Mouse (Mus musculus): ENCODE measurements around the gene Tead4. TPM values are rescaled to one million over a fixed set of nuclear protein-coding genes. Genes with fewer than 3 reads are reported as not detected.
A peak's percentile ranks its signal among the peaks of the same experiment; 100 is the strongest.

Tead4 gene
- polyA plus RNA-seq, 1 experiment from 2014 or later, result 2.5 TPM

DNA sequence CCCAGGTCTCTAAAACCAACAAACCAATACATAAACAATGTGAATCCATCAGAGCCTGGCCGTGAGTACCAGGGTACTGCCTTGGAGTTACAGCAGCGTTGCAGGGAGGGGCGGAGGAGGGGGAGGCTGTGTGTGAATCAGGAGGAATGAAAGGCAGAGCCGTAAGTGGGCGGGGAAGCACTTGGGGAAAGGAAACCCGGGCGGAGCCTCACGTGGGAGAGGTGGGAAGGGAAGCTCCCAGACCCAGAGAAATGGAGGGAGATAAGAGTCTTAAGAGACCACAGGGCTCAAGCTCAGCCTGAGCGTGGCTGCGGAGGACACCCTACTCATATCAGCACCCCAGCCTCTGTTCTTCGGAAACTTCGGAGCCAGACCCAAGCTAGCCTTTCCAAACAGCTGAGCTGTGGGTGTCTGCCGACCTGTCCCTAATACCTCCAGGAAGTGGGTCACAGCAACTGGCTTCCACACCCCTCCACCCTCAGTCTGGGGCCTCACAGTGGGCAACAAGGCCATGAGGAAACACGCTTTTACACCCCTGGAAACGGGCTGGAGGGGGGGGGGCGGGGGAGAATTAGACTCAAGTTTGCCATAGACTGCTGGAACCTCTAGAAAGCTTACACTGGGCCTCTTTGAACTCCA lies 14.7 kb downstream of the Tead4 start:
- H3K4me3 ChIP-seq (ENCODE audit: control insufficient read depth in 1 of 2, insufficient read depth in 1 of 2, low read depth in 1 of 2, low read length in 2 of 2), result peak overlapping the region; percentile 38 to 45
- H3K27me3 ChIP-seq (ENCODE audit: control insufficient read depth, insufficient read depth, low read length), result no peaks in the 10 kb centered on the region
- peak overlapping the region; percentile 56 for H3K9ac ChIP-seq (ENCODE audit: low read length)
- peaks cover 7 to 15% of the 10 kb centered on the region in 2 experiments for H3K4me1 ChIP-seq (ENCODE audit: control insufficient read depth in 2 of 2, insufficient read depth in 2 of 2, low read length in 2 of 2)
- no peaks in the 10 kb centered on the region for H3K9me3 ChIP-seq (ENCODE audit: control insufficient read depth, low read length)
- peak overlapping the region; percentile 69 for H3K4me2 ChIP-seq (ENCODE audit: low read length)
- 2% methylated on average over 16 of the region's 16 CpGs for WGBS
- ATAC-seq (ENCODE audit: insufficient number of reproducible peaks, insufficient read depth, low FRiP score, low read depth), result peak; percentile 63
- peak overlapping the region; percentile 5 to 22; a peak in 2 of 4 replicates for H3K27ac ChIP-seq (replicated peaks in 1 of 2; ENCODE audit: control insufficient read depth in 1 of 2, insufficient read depth in 1 of 2, low read depth in 2 of 2, low read length in 2 of 2)
- H3K36me3 ChIP-seq (ENCODE audit: control insufficient read depth, insufficient read depth, low read length), result no peaks in the 10 kb centered on the region

DNA sequence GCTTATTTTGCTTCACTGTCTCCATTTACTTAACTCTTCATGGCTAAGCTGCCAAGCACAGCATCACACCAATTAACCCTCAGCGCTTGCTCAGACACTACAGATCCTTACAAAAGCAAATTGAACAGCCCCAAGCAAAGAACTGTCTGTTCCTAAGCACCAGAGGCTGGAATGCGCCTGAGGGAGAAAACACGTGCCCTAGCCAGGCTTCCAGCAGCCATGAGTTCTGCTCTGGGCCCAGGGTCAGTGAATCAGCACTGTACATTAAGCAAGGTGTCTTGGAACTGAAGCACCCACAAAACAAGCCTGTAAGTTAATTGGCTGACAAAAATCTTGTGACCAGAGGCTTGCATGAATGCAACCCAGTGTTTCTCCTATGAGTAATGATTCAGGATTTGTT lies 18.5 kb downstream of the Tead4 start:
- Histone ChIP-seq H3K4me3 (ENCODE audit: control insufficient read depth in 1 of 2, insufficient read depth in 1 of 2, low read depth in 1 of 2, low read length in 2 of 2) (no peak overlapping the region), H3K27me3 (ENCODE audit: control insufficient read depth, insufficient read depth, low read length) (no peaks in the 10 kb centered on the region), H3K36me3 (ENCODE audit: control insufficient read depth, insufficient read depth, low read length) (no peaks in the 10 kb centered on the region), H3K9ac (ENCODE audit: low read length) (no peak overlapping the region), H3K27ac (replicated peaks in 1 of 2; ENCODE audit: control insufficient read depth in 1 of 2, insufficient read depth in 1 of 2, low read depth in 2 of 2, low read length in 2 of 2) (no peak overlapping the region), H3K9me3 (ENCODE audit: control insufficient read depth, low read length) (no peaks in the 10 kb centered on the region), H3K4me1 (ENCODE audit: control insufficient read depth in 2 of 2, insufficient read depth in 2 of 2, low read length in 2 of 2) (peaks cover 10 to 15% of the 10 kb centered on the region in 2 experiments), H3K4me2 (ENCODE audit: low read length) (no peak overlapping the region)
- whole genome bisulfite sequencing, result 61% methylated on average over 3 of the region's 3 CpGs
- no peak for ATAC-seq (ENCODE audit: insufficient number of reproducible peaks, insufficient read depth, low FRiP score, low read depth)

DNA sequence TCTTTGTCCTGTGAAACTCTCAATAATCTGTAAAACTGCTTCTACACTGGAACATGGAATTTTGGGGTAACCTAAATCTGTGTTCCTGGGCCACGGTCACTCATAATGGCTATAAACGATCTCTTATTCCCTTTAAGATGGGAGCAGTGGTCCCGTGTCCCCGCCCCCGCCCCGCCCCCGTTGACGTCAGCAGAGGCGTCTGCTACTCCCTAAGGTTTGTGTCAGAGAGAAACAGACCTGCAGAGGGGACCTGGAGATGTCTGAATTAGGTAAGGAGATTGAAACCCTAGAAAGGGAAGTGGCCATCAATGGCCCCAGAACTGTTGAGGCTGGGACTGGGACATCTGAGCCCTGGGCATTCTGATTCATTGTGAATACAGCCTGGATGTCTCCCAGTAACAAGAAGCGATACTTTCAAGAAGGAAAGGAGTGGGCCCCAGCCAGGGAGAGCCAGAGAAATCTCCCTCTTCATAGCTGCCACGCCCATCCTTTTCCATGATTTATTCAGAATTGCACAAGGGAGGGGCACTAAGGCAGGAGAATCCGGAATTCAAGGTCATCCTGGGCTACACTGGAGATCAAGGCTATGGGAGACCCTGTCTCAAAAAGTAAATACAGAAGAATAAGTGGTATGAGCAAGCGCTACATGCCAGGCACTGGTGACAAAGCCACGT lies 20.0 kb downstream of the Tead4 start:
- no peak for ATAC-seq (ENCODE audit: insufficient number of reproducible peaks, insufficient read depth, low FRiP score, low read depth)

DNA sequence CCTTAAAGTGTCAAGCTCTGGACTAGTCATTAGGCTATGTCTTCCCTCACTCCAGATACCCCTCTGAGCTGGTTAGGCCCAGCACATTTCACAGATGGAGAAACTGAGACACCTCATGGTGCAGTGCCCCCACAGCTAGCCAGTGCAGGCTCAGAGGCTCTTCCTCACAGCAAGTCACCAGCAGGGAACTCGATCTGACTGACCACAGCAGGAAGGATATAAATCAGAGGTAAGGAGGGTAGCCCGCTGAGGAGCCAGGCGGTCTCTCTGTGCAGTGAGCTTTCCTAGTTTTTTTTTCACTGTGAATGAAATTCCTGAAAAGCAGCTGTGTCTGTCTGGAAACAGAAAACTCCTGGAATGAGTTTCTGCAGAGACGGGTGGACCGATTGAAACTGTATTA lies 21.0 kb downstream of the Tead4 start:
- Histone ChIP-seq H3K4me2 (ENCODE audit: low read length) (no peak overlapping the region), H3K9ac (ENCODE audit: low read length) (no peak overlapping the region), H3K9me3 (ENCODE audit: control insufficient read depth, low read length) (peaks cover 3% of the 10 kb centered on the region; the same call in 1 of the 2 replicates), H3K27me3 (ENCODE audit: control insufficient read depth, insufficient read depth, low read length) (no peaks in the 10 kb centered on the region), H3K36me3 (ENCODE audit: control insufficient read depth, insufficient read depth, low read length) (no peaks in the 10 kb centered on the region), H3K4me3 (ENCODE audit: control insufficient read depth in 1 of 2, insufficient read depth in 1 of 2, low read depth in 1 of 2, low read length in 2 of 2) (no peak overlapping the region), H3K4me1 (ENCODE audit: control insufficient read depth in 2 of 2, insufficient read depth in 2 of 2, low read length in 2 of 2) (peaks cover 0 to 6% of the 10 kb centered on the region in 2 experiments; a peak in 1 of 4 replicates), H3K27ac (replicated peaks in 1 of 2; ENCODE audit: control insufficient read depth in 1 of 2, insufficient read depth in 1 of 2, low read depth in 2 of 2, low read length in 2 of 2) (no peak overlapping the region)
- ATAC-seq (ENCODE audit: insufficient number of reproducible peaks, insufficient read depth, low FRiP score, low read depth), result no peak
- 47% methylated on average over 5 of the region's 5 CpGs for WGBS

More for the DNA sequence above, 20.0 kb downstream of the Tead4 start:
- Histone ChIP-seq H3K27ac (replicated peaks in 1 of 2; ENCODE audit: control insufficient read depth in 1 of 2, insufficient read depth in 1 of 2, low read depth in 2 of 2, low read length in 2 of 2) (no peak overlapping the region), H3K27me3 (ENCODE audit: control insufficient read depth, insufficient read depth, low read length) (no peaks in the 10 kb centered on the region), H3K4me1 (ENCODE audit: control insufficient read depth in 2 of 2, insufficient read depth in 2 of 2, low read length in 2 of 2) (peaks cover 5 to 7% of the 10 kb centered on the region in 2 experiments; a peak in 2 of 4 replicates), H3K4me2 (ENCODE audit: low read length) (no peak overlapping the region), H3K36me3 (ENCODE audit: control insufficient read depth, insufficient read depth, low read length) (no peaks in the 10 kb centered on the region), H3K9me3 (ENCODE audit: control insufficient read depth, low read length) (peaks cover 3% of the 10 kb centered on the region; the same call in 1 of the 2 replicates), H3K4me3 (ENCODE audit: control insufficient read depth in 1 of 2, insufficient read depth in 1 of 2, low read depth in 1 of 2, low read length in 2 of 2) (no peak overlapping the region), H3K9ac (ENCODE audit: low read length) (no peak overlapping the region)
- WGBS, result 48% methylated on average over 14 of the region's 14 CpGs

DNA sequence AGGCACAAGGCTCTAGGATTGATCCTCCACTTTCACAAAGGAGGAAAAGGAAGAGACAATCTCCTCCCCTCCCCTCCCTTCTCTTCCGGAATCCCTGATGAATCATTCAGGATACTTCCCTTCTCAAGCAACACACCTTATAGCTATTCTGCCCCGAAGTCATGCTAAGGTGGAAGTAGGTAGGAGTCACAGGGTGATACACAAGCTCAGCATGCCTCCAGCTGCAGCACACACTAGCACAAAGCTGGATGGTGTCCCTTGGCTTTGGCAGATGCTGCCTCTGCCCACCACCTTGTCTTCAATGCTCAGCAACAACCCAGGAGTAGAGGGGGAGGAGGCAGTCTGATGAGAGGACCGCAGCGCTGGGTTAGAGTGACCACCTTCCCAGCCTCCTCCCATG lies 21.5 kb downstream of the Tead4 start:
- Histone ChIP-seq H3K4me1 (ENCODE audit: control insufficient read depth in 2 of 2, insufficient read depth in 2 of 2, low read length in 2 of 2) (peaks cover 0 to 6% of the 10 kb centered on the region in 2 experiments; a peak in 1 of 4 replicates), H3K27ac (replicated peaks in 1 of 2; ENCODE audit: control insufficient read depth in 1 of 2, insufficient read depth in 1 of 2, low read depth in 2 of 2, low read length in 2 of 2) (no peak overlapping the region), H3K4me2 (ENCODE audit: low read length) (no peak overlapping the region), H3K9me3 (ENCODE audit: control insufficient read depth, low read length) (peaks cover 3% of the 10 kb centered on the region; the same call in 1 of the 2 replicates), H3K36me3 (ENCODE audit: control insufficient read depth, insufficient read depth, low read length) (no peaks in the 10 kb centered on the region), H3K9ac (ENCODE audit: low read length) (no peak overlapping the region), H3K4me3 (ENCODE audit: control insufficient read depth in 1 of 2, insufficient read depth in 1 of 2, low read depth in 1 of 2, low read length in 2 of 2) (no peak overlapping the region), H3K27me3 (ENCODE audit: control insufficient read depth, insufficient read depth, low read length) (no peaks in the 10 kb centered on the region)
- no peak for ATAC-seq (ENCODE audit: insufficient number of reproducible peaks, insufficient read depth, low FRiP score, low read depth)
- WGBS, result 57% methylated on average over 4 of the region's 4 CpGs

DNA sequence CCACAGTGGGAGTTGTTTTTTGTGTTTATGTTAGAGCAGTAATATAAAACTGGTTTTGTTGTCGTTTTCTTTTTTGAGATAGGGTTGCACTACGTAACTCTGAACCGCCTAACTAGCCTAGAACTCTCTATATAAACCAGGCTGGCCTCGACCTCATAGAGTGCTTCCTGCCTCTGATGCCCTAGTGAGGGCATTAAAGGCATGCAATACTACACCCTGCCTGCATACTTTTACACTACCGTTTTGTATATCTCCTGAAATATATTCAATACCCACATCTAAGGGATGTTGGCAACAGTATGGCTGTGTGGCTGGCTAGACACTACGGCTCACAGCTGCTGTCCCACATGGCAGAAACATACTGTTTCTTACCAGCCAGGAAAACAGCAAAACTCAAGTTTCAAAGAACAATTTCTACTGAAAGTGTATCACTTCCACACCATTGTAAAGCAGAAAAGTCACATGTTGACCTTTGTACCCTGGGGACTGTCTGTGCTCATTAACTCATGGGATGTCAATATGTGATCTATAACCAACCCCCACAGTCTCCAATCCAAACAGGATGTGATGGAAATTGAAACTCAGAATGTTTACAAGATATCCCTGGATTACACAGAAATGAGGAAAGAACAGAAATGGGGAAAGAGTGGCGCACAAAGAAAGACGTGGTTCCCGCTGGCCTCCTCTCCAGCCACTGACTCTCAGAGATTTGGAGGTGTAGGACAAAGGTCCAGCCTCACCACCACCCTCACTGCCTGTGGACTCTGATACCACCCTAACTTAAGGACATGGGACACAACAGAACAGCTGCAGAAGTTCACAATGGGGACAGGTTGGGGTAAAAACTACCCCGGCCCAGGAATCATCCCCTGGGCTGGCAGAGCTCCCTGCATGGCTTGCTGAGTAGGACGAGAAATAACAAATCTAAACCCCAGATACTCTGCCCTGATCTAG lies 23.2 kb downstream of the Tead4 start:
- Histone ChIP-seq H3K36me3 (ENCODE audit: control insufficient read depth, insufficient read depth, low read length) (no peaks in the 10 kb centered on the region), H3K27ac (replicated peaks in 1 of 2; ENCODE audit: control insufficient read depth in 1 of 2, insufficient read depth in 1 of 2, low read depth in 2 of 2, low read length in 2 of 2) (no peak overlapping the region), H3K27me3 (ENCODE audit: control insufficient read depth, insufficient read depth, low read length) (no peaks in the 10 kb centered on the region), H3K4me1 (ENCODE audit: control insufficient read depth in 2 of 2, insufficient read depth in 2 of 2, low read length in 2 of 2) (peaks cover 0 to 6% of the 10 kb centered on the region in 2 experiments; a peak in 1 of 4 replicates), H3K4me2 (ENCODE audit: low read length) (no peak overlapping the region), H3K9ac (ENCODE audit: low read length) (no peak overlapping the region), H3K9me3 (ENCODE audit: control insufficient read depth, low read length) (peaks cover 3% of the 10 kb centered on the region; the same call in 1 of the 2 replicates), H3K4me3 (ENCODE audit: control insufficient read depth in 1 of 2, insufficient read depth in 1 of 2, low read depth in 1 of 2, low read length in 2 of 2) (no peak overlapping the region)
- no peak for ATAC-seq (ENCODE audit: insufficient number of reproducible peaks, insufficient read depth, low FRiP score, low read depth)
- WGBS, result 85% methylated on average over 11 of the region's 11 CpGs

DNA sequence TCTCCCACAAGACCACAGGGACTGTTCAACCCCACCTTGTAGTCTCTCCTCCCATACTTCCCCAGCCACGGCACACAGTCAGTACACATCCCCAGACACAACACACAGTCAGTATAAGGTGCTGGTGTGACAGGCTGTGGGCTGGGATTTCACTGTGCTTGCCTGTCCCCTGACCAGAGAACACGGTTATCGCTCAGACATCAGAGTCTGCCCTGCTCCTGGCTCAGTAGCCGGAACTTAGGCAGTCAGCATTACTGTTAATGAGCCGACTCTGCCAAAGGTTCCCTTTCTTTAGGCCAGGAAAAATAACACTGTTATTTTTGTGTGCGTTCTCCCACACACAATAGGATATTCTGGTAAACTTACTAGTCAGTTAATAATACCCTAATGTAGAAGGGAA lies 24.3 kb downstream of the Tead4 start:
- Histone ChIP-seq H3K36me3 (ENCODE audit: control insufficient read depth, insufficient read depth, low read length) (no peaks in the 10 kb centered on the region), H3K9ac (ENCODE audit: low read length) (no peak overlapping the region), H3K4me1 (ENCODE audit: control insufficient read depth in 2 of 2, insufficient read depth in 2 of 2, low read length in 2 of 2) (peaks cover 0 to 6% of the 10 kb centered on the region in 2 experiments; a peak in 1 of 4 replicates), H3K9me3 (ENCODE audit: control insufficient read depth, low read length) (peaks cover 3% of the 10 kb centered on the region; the same call in 1 of the 2 replicates), H3K4me3 (ENCODE audit: control insufficient read depth in 1 of 2, insufficient read depth in 1 of 2, low read depth in 1 of 2, low read length in 2 of 2) (no peak overlapping the region), H3K27ac (replicated peaks in 1 of 2; ENCODE audit: control insufficient read depth in 1 of 2, insufficient read depth in 1 of 2, low read depth in 2 of 2, low read length in 2 of 2) (no peak overlapping the region), H3K27me3 (ENCODE audit: control insufficient read depth, insufficient read depth, low read length) (no peaks in the 10 kb centered on the region), H3K4me2 (ENCODE audit: low read length) (no peak overlapping the region)
- ATAC-seq (ENCODE audit: insufficient number of reproducible peaks, insufficient read depth, low FRiP score, low read depth), result no peak
- WGBS, result 78% methylated on average over 6 of the region's 6 CpGs

Measured in heart, embryonic 14.5 days (tissue).